Mouse (Mus musculus): ENCODE results near the gene Plekhm3. TPM values are rescaled to one million over a fixed set of nuclear protein-coding genes. Genes with fewer than 3 reads are reported as not detected.

The Plekhm3 gene
- total RNA-seq, 2 experiments from 2014 or later: 7.5 to 8.6 TPM

- no peak for DNase-seq
- intact Hi-C loops (cut with DNase I): loop anchor here (5.0 kb wide), 1 partner anchor 46 kb away; no protein-coding TSS in a partner anchor
Measured at GRCm38 (mm10) chr1:64790806-64791790, 165.5 kb downstream of the Plekhm3 start.

GRCm38 (mm10) chr1:64787701-64788515 is 168.7 kb downstream of the Plekhm3 start:
- DNase-seq: no peak
- intact Hi-C loops (cut with DNase I): no loop called here

GRCm38 (mm10) chr1:64779863-64780262 is 176.8 kb downstream of the Plekhm3 start:
- intact Hi-C loops (cut with DNase I): no loop called here
- no peak for DNase-seq

- DNase-seq: no peak
- intact Hi-C loops (cut with DNase I): no loop called here
Measured at GRCm38 (mm10) chr1:64779415-64779814, 177.2 kb downstream of the Plekhm3 start.

- intact Hi-C loops (cut with DNase I): no loop called here
- DNase-seq: no peak
Measured at GRCm38 (mm10) chr1:64773305-64773704, 183.3 kb downstream of the Plekhm3 start.

GRCm38 (mm10) chr1:64770169-64770568 is 186.5 kb downstream of the Plekhm3 start:
- intact Hi-C loops (cut with DNase I): no loop called here
- DNase-seq: no peak

- intact Hi-C loops (cut with DNase I): no loop called here
- DNase-seq: no peak
Measured at GRCm38 (mm10) chr1:64761646-64762045, 195.0 kb downstream of the Plekhm3 start.

- intact Hi-C loops (cut with DNase I): no loop called here
- DNase-seq: peak; percentile 7 to 11
Measured at GRCm38 (mm10) chr1:64757766-64758165, 198.9 kb downstream of the Plekhm3 start.

GRCm38 (mm10) chr1:64757254-64757653 is 199.4 kb downstream of the Plekhm3 start:
- intact Hi-C loops (cut with DNase I): no loop called here
- DNase-seq: peak; percentile 17 to 29

- peak in 1 of 2 experiments; percentile 5 for DNase-seq
- intact Hi-C loops (cut with DNase I): no loop called here
Measured at GRCm38 (mm10) chr1:64756640-64757030, 200.0 kb downstream of the Plekhm3 start.

- intact Hi-C loops (cut with DNase I): no loop called here
- no peak for DNase-seq
Measured at GRCm38 (mm10) chr1:64755971-64756639, 200.5 kb downstream of the Plekhm3 start.

- no peak for DNase-seq
- intact Hi-C loops (cut with DNase I): no loop called here
Measured at GRCm38 (mm10) chr1:64754658-64755057, 202.0 kb downstream of the Plekhm3 start.

GRCm38 (mm10) chr1:64753668-64754067 is 203.0 kb downstream of the Plekhm3 start:
- intact Hi-C loops (cut with DNase I): no loop called here
- no peak for DNase-seq

- intact Hi-C loops (cut with DNase I): no loop called here
- DNase-seq: peak; percentile 48 to 57
Measured at GRCm38 (mm10) chr1:64753109-64753508, 203.5 kb downstream of the Plekhm3 start.

GRCm38 (mm10) chr1:64744616-64745015 is 212.0 kb downstream of the Plekhm3 start:
- intact Hi-C loops (cut with DNase I): no loop called here
- DNase-seq: no peak

GRCm38 (mm10) chr1:64742741-64743408 is 213.7 kb downstream of the Plekhm3 start:
- no peak for DNase-seq
- intact Hi-C loops (cut with DNase I): no loop called here

GRCm38 (mm10) chr1:64738661-64739082 is 218.0 kb downstream of the Plekhm3 start:
- DNase-seq: peak; percentile 29 to 34
- intact Hi-C loops (cut with DNase I): loop anchor here (2.0 to 10.0 kb wide), 3 partner anchors 54 to 446 kb away; partner anchors contain the start of genes Idh1 and Pikfyve

- intact Hi-C loops (cut with DNase I): loop anchor here (2.0 to 10.0 kb wide), 3 partner anchors 55 to 447 kb away; partner anchors contain the start of genes Idh1 and Pikfyve
- no peak for DNase-seq
Measured at GRCm38 (mm10) chr1:64738180-64738555, 218.5 kb downstream of the Plekhm3 start.

- DNase-seq: peak; percentile 89 to 93
- intact Hi-C loops (cut with DNase I): loop anchor here (1.0 to 10.0 kb wide), 5 partner anchors 45 to 447 kb away; partner anchors contain the start of genes Idh1 and Pikfyve
Measured at GRCm38 (mm10) chr1:64737502-64738179, 219.0 kb downstream of the Plekhm3 start, which contains the start of gene Fzd5. Gene Fzd5, minus strand, starts transcription at chr1:64737751.

Data from heart, postnatal 36 days (tissue).